Mouse (Mus musculus) heart, adult 2 months (tissue): ENCODE results near the gene Slc26a8.

Source experiments
- CTCF ChIP-seq: fragments of 200-600 bp; IDR thresholded peaks from 2 replicates; pipeline ENCODE4 v1.8.1; 2022; ENCODE audit warnings: antibody characterized with exemption, mild to moderate bottlenecking, moderate library complexity
- EP300 ChIP-seq: fragments of 200-500 bp; IDR thresholded peaks from 2 replicates; pipeline ENCODE4 v1.6.1; 2011; ENCODE audit warnings: low read depth, low read length, control low read depth; ENCODE audit not compliant: insufficient read depth

DNA sequence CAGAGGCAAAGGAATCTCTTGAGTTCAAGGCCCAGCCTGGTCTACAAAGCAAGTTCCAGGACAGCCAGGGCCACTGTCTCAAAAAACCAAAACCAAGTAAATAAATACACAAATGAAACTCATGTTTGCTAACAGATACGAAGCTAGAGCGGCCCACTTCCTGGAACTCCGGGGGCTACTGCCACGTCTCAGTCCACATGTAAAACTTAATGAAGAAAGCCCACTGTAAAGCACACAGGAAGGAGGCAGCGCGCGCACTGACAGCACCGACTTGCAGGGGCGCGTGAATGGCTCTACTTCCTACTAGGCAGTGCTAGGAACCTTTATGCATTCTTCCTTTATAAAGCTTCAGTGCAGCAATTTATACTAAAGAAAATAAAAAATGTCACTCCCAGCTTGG, 72.4 kb downstream of the Slc26a8 start:
- no peak for TF ChIP-seq EP300
- TF ChIP-seq CTCF = no peak
